Mouse (Mus musculus): ENCODE data around the gene Lhx9.

GRCm38 (mm10) chr1:138896088-138896487 is 47.7 kb upstream of the Lhx9 start:
- TF ChIP-seq CTCF (conservative IDR thresholded peaks at IDR 0.05; ENCODE audit: low read length) (no peak), POU5F1 (IDR thresholded peaks at IDR 0.05; ENCODE audit: borderline replicate concordance, low read length) (no peak), NANOG (IDR thresholded peaks at IDR 0.05; ENCODE audit: borderline replicate concordance, low read length) (no peak)

Measured in E14TG2a.4 (cell line).